Mouse (Mus musculus): ENCODE measurements around the gene Bola3.

DNA sequence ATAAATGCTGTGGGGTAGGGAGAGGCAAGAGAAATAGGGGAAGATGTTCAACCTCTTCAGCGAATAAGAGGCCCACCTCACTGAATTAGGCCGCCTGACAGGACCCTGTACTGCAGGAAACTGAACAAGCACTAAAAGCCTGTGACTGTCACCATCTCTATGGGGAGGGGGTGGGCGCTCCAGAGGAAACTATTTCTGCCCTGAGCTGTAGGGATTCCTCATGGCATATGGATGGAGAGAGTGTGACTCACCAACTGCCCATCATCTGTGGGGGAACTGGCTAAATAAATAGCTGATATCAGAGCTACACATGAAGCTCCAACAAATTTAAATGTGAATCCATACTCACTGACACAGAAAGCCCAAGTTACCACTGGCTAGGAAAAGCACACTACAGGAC is 22.4 kb downstream of the Bola3 start:
- TF ChIP-seq POLR2A (IDR thresholded peaks at IDR 0.05; ENCODE audit: control insufficient read depth, extremely low read depth, insufficient read depth, low read length, poor library complexity) (no peak), CTCF (IDR thresholded peaks at IDR 0.05; ENCODE audit: borderline replicate concordance, control insufficient read depth, extremely low read depth, insufficient read depth, low read length, poor library complexity) (no peak)

Measured in thymus, adult 2 months (tissue).